Mouse (Mus musculus) heart, postnatal 0 days (tissue): ENCODE measurements at regions not wholly inside any gene's neighbourhood (a gene's known extent, or its start where the extent isn't known, plus 50 kb on each side); places are given as distances from the start of the nearest gene placed in this dataset.

ENCODE experiments used
- CTCF ChIP-seq: IDR thresholded peaks from 2 replicates; pipeline ENCODE4 v1.5.1; 2016; ENCODE audit warnings: antibody characterized with exemption, control low read depth, low read depth
- EP300 ChIP-seq: IDR thresholded peaks from 2 replicates; pipeline ENCODE4 v1.6.1; 2016; ENCODE audit warnings: antibody characterized with exemption, low read depth

GRCm38 (mm10) chr2:17841963-17842362, 110.7 kb upstream of the Nebl start:
- TF ChIP-seq CTCF, result peak; percentile 83
- TF ChIP-seq EP300, result no peak
